Mouse (Mus musculus) stomach, embryonic 14.5 days (tissue): Measurements from ENCODE around the gene Slc7a11. TPM values are rescaled to one million over a fixed set of nuclear protein-coding genes. Genes with fewer than 3 reads are reported as not detected.

Source experiments
- ATAC-seq: fragments of 200-750 bp; cut with Nextera tagmentation; 2 replicates; pipeline ENCODE4 v1.8.0; 2017; ENCODE audit warnings: low read depth, moderate TSS enrichment; ENCODE audit not compliant: insufficient number of reproducible peaks, insufficient read depth, low FRiP score
- H3K27ac ChIP-seq: fragments of 300-500 bp; sonication (generic); 2 replicates; pipeline ENCODE4 v1.5.1; 2014; ENCODE audit warnings: mild to moderate bottlenecking, low read length, moderate library complexity, mixed read lengths
- H3K27me3 ChIP-seq: fragments of 300-500 bp; sonication (generic); 2 replicates; pipeline ENCODE4 v1.6.1; 2014; ENCODE audit warnings: low read length, control low read depth, mixed read lengths; ENCODE audit not compliant: control insufficient read depth, insufficient read depth
- H3K36me3 ChIP-seq: fragments of 300-500 bp; sonication (generic); 2 replicates; pipeline ENCODE4 v1.6.1; 2014; ENCODE audit warnings: mild to moderate bottlenecking, control low read depth, low read length, moderate library complexity, mixed read lengths; ENCODE audit not compliant: control insufficient read depth, insufficient read depth
- H3K4me1 ChIP-seq: fragments of 300-500 bp; sonication (generic); 2 replicates; pipeline ENCODE4 v1.6.1; 2014; ENCODE audit warnings: low read length, control low read depth, mixed read lengths; ENCODE audit not compliant: control insufficient read depth, insufficient read depth
- H3K4me2 ChIP-seq: fragments of 300-500 bp; sonication (generic); replicated peaks from 2 replicates; pipeline ENCODE4 v1.6.1; 2014; ENCODE audit warnings: low read depth, low read length, control low read depth
- H3K4me3 ChIP-seq: fragments of 300-500 bp; sonication (generic); 2 replicates; pipeline ENCODE4 v1.5.1; 2014; ENCODE audit warnings: low read depth, low read length, control low read depth
- H3K9ac ChIP-seq: fragments of 300-500 bp; sonication (generic); replicated peaks from 2 replicates; pipeline ENCODE4 v1.6.1; 2014; ENCODE audit warnings: low read depth, mild to moderate bottlenecking, control low read depth, low read length, moderate library complexity, mixed read lengths
- H3K9me3 ChIP-seq: fragments of 300-500 bp; sonication (generic); 2 replicates; pipeline ENCODE4 v1.6.1; 2016; ENCODE audit warnings: low read depth, low read length, control low read depth; ENCODE audit not compliant: control insufficient read depth
- WGBS: fragments of 180-500 bp; shearing (Covaris S2); extraction: QIAGEN DNeasy Blood & Tissue Kit; methylation state at CpG from one replicate; pipeline ENCODE4 v1.1.7; 2014; 5-methylcytosine and 5-hydroxymethylcytosine counted together
- polyA plus RNA-seq: library from polyadenylated mRNA; unstranded; fragments of >200 nt; fragmentation: Nextera tagmentation; extraction: Ambion mirVana; gene quantifications from 2 replicates; pipeline ENCODE4 v1.2.1, GENCODE M21; 2014

Slc7a11 gene
- polyA plus RNA-seq, 1 experiment from 2014 or later = 0.29 TPM

DNA sequence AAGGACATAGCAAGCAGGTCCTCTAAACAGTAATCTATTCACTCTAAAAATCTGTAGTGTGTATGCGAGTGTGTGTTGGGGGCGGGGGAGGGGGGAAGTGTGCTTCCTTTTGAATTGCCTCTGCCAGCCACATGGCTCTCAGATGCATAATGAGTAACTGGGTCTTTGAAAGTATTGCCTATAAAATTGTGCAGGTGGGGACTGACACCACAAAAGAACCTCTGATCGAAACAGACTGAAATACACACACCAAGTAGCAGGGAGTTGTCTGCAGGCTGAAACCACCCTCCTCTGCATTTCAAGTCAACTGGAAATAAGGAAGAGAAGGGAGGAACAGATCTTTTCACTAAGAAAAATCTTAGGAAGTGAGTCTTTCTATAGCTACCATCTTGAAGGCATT is 76.2 kb downstream of the Slc7a11 start:
- H3K9ac ChIP-seq = no peak overlapping the region
- 67% methylated on average over 3 of the region's 3 CpGs for WGBS
- H3K27me3 ChIP-seq = no peaks in the 10 kb centered on the region
- ATAC-seq = no peak
- H3K4me3 ChIP-seq = no peak overlapping the region
- H3K4me1 ChIP-seq = no peaks in the 10 kb centered on the region
- no peak overlapping the region for H3K4me2 ChIP-seq
- H3K36me3 ChIP-seq = no peaks in the 10 kb centered on the region
- no peak overlapping the region for H3K27ac ChIP-seq
- no peaks in the 10 kb centered on the region for H3K9me3 ChIP-seq

DNA sequence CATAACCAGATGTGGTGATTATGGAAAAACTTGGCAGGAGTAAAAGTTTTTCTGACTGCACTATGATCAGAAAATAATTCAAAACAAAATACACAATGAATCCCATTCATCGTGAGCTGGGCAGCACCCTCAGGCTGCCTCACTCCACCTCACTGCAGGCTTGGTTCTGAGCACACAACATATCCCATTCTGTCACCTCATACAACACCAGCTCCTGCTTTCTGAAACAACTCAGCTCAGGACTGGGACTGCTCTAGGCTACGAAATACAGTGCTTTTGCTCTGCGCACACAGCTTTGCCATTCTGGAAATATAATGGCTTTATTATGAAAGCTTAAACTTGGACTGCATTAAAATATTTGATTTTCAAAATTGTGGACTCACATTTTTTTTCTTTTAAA is 79.8 kb downstream of the Slc7a11 start:
- WGBS = 68% methylated on average over 3 of the region's 3 CpGs
- no peaks in the 10 kb centered on the region for H3K36me3 ChIP-seq
- no peak overlapping the region for H3K27ac ChIP-seq
- ATAC-seq = no peak
- H3K9ac ChIP-seq = no peak overlapping the region
- no peaks in the 10 kb centered on the region for H3K4me1 ChIP-seq
- no peaks in the 10 kb centered on the region for H3K9me3 ChIP-seq
- no peaks in the 10 kb centered on the region for H3K27me3 ChIP-seq
- H3K4me3 ChIP-seq = no peak overlapping the region
- no peak overlapping the region for H3K4me2 ChIP-seq

GRCm38 (mm10) chr3:50347081-50347480 is 96.3 kb downstream of the Slc7a11 start:
- 26% methylated on average over 1 of the region's 1 CpGs for WGBS
- no peaks in the 10 kb centered on the region for H3K9me3 ChIP-seq
- no peak overlapping the region for H3K27ac ChIP-seq
- 0 out of 2 replicates have a peak, but pooled peaks cover 3% of the 10 kb centered on the region for H3K4me1 ChIP-seq
- ATAC-seq = no peak
- no peaks in the 10 kb centered on the region for H3K27me3 ChIP-seq
- no peak overlapping the region for H3K4me3 ChIP-seq
- H3K4me2 ChIP-seq = no peak overlapping the region
- H3K9ac ChIP-seq = no peak overlapping the region
- H3K36me3 ChIP-seq = no peaks in the 10 kb centered on the region

DNA sequence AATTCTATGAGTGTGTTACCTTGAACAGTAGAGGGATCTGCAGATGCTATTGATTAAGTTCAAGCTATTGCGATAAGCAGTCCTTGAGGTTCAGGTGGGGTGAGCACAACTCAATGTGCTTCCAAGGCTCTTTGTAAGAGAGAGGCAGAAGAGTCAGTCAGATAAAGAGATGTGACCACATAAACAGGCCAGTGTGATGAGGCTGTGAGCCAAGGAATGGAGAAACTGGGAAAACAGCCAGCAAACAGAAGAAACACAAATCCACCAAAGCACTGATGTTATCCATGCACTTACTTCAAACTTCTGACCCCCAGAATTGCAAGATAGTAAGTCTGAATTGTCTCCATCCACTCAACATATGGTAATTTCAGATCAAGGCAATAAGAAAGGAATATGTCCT is 99.0 kb downstream of the Slc7a11 start:
- ATAC-seq = no peak
- H3K9ac ChIP-seq = no peak overlapping the region
- no peak overlapping the region for H3K4me3 ChIP-seq
- H3K27ac ChIP-seq = no peak overlapping the region
- H3K9me3 ChIP-seq = no peaks in the 10 kb centered on the region
- H3K4me2 ChIP-seq = no peak overlapping the region
- 0 out of 2 replicates have a peak, but pooled peaks cover 3% of the 10 kb centered on the region for H3K4me1 ChIP-seq
- WGBS = 84% methylated on average over 1 of the region's 1 CpGs
- H3K27me3 ChIP-seq = no peaks in the 10 kb centered on the region
- H3K36me3 ChIP-seq = no peaks in the 10 kb centered on the region

DNA sequence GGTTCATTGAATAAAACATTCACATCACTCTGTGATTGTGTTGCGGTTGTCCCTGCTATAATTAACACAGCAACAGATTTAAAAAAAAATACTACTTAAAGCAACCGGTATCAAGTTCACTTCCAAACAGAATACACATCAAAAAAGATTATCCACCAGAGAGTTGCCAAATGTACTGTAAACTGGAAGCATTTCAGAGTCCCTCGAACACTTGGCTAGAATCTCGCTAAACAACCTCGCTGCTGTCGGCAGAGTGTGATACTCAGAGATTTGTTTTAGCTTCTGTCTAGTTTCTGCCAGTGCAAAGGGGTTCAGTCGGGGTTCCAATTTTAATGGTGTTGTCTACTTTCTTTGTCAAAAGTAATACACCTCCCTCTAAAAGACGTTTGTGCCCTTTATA is 118.9 kb downstream of the Slc7a11 start:
- WGBS = 58% methylated on average over 8 of the region's 8 CpGs
- Histone ChIP-seq H3K4me2 (no peak overlapping the region), H3K27me3 (no peaks in the 10 kb centered on the region), H3K9me3 (no peaks in the 10 kb centered on the region), H3K9ac (no peak overlapping the region), H3K27ac (no peak overlapping the region), H3K4me3 (no peak overlapping the region), H3K36me3 (no peaks in the 10 kb centered on the region), H3K4me1 (no peaks in the 10 kb centered on the region)
- no peak for ATAC-seq

DNA sequence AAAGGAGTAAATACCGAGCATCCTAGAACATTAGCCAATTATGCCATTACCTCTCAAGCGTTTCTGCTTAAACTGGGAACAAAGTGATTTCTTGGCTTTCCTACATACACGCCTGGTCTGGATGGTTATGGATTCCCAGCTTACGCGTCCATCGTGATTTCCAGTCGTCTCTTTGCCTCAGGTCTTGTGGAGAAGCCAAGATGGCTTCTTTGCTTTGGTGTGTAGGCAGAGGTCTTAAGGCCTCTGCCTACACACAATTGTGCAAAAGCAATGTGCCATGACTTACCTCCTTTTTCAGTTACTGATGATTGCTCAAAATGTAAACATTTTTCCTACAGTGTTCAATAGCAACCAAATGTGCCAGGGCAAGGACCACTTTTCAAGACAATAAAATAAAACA is 119.5 kb downstream of the Slc7a11 start:
- Histone ChIP-seq H3K27ac (no peak overlapping the region), H3K27me3 (no peaks in the 10 kb centered on the region), H3K4me3 (no peak overlapping the region), H3K9ac (no peak overlapping the region), H3K36me3 (no peaks in the 10 kb centered on the region), H3K9me3 (no peaks in the 10 kb centered on the region), H3K4me2 (no peak overlapping the region), H3K4me1 (no peaks in the 10 kb centered on the region)
- 89% methylated on average over 7 of the region's 7 CpGs for WGBS
- ATAC-seq = no peak

GRCm38 (mm10) chr3:50320862-50321261 is 122.6 kb downstream of the Slc7a11 start:
- Histone ChIP-seq H3K4me3 (no peak overlapping the region), H3K36me3 (no peaks in the 10 kb centered on the region), H3K27ac (no peak overlapping the region), H3K27me3 (no peaks in the 10 kb centered on the region), H3K4me1 (no peaks in the 10 kb centered on the region), H3K9ac (no peak overlapping the region), H3K4me2 (no peak overlapping the region), H3K9me3 (no peaks in the 10 kb centered on the region)
- no peak for ATAC-seq
- 79% methylated on average over 2 of the region's 2 CpGs for WGBS

DNA sequence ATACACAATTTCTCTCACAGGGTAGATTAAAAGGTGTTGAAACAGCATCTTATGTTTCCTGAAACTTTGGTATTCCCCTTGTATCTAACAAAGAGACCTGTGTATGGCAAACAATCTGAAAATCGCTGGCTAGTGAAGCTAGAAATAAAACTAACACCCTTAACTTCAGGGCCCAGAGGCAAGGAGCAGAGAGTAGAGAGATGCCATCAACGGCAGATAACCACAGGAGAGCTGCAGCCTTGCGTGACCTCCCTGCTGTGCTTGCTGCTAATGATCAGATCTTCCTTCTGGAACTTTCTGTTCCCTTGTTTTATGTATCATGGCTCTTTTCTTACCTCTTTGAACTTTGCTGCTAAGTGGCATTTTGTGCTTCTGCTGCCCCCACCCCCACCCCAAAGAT is 125.3 kb downstream of the Slc7a11 start:
- H3K4me1 ChIP-seq = no peaks in the 10 kb centered on the region
- H3K27me3 ChIP-seq = no peaks in the 10 kb centered on the region
- ATAC-seq = no peak
- 77% methylated on average over 3 of the region's 3 CpGs for WGBS
- no peaks in the 10 kb centered on the region for H3K36me3 ChIP-seq
- no peaks in the 10 kb centered on the region for H3K9me3 ChIP-seq
- H3K27ac ChIP-seq = no peak overlapping the region
- H3K9ac ChIP-seq = no peak overlapping the region
- H3K4me3 ChIP-seq = no peak overlapping the region
- no peak overlapping the region for H3K4me2 ChIP-seq

DNA sequence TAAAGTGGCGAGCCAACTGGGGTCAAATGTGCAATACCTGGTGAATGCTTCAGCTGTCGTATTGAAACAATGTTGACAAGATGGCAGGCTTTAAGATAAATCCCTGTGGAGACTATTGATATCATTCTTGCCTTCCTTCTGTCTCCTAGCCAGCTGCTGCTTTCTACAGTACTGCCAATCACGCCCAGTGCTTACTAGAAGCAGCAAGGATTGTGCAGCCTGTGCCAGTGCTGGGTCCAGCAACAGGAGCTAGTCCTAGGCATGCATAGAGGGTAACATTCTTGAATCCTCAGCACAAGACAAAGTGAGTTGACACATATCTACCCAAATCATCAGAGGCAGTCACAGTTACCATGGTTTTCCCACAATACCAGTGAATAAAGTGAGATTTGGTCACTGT is 129.6 kb downstream of the Slc7a11 start:
- WGBS = 65% methylated on average over 3 of the region's 3 CpGs
- Histone ChIP-seq H3K27ac (no peak overlapping the region), H3K4me1 (no peaks in the 10 kb centered on the region), H3K4me2 (no peak overlapping the region), H3K4me3 (no peak overlapping the region), H3K36me3 (no peaks in the 10 kb centered on the region), H3K9me3 (no peaks in the 10 kb centered on the region), H3K27me3 (no peaks in the 10 kb centered on the region), H3K9ac (no peak overlapping the region)
- no peak for ATAC-seq
